In the genomic region with DNA sequence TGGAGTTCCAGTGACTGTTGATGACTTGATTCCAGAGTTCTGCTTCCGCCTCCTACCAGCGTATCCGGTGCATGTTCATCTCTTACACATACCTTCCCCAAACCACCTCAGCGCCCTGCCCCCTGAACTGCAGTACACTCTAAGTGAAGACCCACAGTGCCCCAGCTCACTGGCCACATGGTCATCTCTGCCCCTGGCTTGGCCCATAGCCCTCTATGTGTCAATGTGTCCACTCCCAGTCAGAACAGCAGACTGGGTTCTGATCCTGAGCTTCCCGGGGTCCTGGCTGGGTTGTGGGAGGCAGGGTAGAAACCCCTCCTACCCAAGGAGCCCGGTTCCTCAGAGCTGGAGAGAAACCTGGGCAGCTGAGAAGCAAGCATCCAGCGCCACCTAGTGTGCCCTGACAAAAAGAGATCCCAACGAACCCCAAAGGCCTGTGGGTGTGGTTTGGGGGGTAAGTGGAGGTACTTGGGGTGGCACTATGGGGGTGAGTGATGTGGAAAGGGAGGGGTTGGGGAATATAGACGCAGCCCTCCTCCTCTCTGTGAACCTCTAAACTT, we compare ENCODE assay signal across 1 mouse cellular context.
TF ChIP-seq lines count a peak whose summit lies in the region.

No protein-coding gene starts in this region.

TF ChIP-seq in C2C12, 6 proteins besides CTCF, POLR2A, EP300 and RAD21:
- no peak for TF ChIP-seq CEBPB (IDR thresholded peaks at IDR 0.05; ENCODE audit: low read depth)
- no peak for TF ChIP-seq FOSL1 (IDR thresholded peaks at IDR 0.05; ENCODE audit: insufficient read depth, low read length, poor library complexity, severe bottlenecking)
- TF ChIP-seq USF1 (IDR thresholded peaks at IDR 0.05; ENCODE audit: low read depth), result no peak
